Mouse (Mus musculus): ENCODE data around the gene H2-Ob. TPM values are rescaled to one million over a fixed set of nuclear protein-coding genes. Genes with fewer than 3 reads are reported as not detected.
A peak's percentile ranks its signal among the peaks of the same experiment; 100 is the strongest.

Gene H2-Ob
- total RNA-seq (2021), result under 1 TPM; 0.83 to 0.84 TPM

DNA sequence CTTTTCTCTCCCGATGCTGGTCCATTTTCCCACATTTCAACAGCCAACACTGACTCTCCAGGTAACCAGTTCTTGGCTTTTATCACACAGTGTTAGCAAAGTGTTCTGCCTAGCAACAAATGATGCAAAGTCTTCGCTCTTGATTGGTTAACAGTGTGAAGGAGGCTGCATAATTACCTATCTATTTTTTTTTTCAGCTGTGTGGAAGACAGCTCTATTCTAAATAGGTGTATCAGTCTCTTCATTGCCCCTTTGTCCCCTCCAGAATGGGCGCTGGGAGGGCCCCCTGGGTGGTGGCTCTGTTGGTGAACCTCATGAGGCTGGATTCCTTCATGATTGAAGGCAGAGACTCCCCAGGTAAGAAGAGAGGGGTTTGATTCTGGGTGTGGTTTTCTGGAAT is at the start of gene H2-Ob:
Gene H2-Ob (plus strand): TSS at position 198 of the 400 bp plus-strand sequence.
- DNase-seq, result no peak
- intact Hi-C loops (cut with DNase I), result loop anchor here (5.0 kb wide), 3 partner anchors 51 to 161 kb away; partner anchors contain the start of genes Psmb9 and Tap1

DNA sequence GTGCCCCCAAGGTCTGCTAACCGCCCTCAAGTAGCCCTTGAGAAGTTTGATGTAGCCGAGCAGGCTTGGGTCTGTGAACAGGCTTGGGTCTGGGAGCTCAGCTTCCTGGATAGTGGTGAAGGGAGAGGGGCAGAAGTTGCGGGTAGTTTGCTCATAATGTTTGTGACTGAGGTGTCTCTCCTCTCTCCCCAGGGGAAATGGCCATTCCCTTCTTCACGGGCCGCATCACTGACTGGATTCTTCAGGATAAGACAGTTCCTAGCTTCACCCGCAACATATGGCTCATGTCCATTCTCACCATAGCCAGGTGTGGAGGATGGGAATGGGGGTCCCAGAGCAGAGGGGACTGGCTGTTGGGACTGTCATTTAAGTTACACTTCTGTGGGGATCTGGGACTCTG is 49.7 kb upstream of the H2-Ob start:
- intact Hi-C loops (cut with DNase I), result loop anchor here (5.0 kb wide), 1 partner anchor 48 kb away; the partner anchor contains the start of gene H2-Ob

DNA sequence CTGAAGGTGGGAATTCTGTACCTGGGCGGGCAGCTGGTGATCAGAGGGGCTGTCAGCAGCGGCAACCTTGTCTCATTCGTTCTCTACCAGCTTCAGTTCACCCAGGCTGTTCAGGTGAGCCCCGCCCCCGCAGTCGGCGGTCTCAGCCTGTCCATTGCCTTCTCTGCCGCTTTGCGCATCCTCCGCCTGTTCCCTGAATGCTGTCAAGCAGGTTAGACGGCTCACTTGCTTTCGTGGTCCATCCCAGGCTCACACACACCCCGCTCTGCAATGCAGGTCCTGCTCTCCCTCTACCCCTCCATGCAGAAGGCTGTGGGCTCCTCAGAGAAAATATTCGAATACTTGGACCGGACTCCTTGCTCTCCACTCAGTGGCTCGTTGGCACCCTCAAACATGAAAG is 45.9 kb upstream of the H2-Ob start:
- no peak for DNase-seq
- intact Hi-C loops (cut with DNase I), result no loop called here

More for the DNA sequence above, 49.7 kb upstream of the H2-Ob start:
- no peak for DNase-seq

DNA sequence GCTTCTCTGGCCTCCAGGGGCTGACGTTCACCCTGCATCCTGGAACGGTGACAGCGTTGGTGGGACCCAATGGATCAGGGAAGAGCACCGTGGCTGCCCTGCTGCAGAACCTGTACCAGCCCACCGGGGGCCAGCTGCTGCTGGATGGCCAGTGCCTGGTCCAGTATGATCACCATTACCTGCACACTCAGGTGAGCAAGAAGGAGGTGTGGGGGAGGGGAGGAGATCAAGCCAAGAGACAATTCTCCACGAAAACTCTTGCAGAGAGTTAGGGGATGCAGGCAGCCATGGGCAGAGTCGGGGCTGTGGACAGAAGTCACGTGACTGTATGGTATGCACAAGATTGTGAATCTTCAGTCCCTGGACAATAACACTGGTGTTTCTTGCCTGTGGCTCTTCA is 45.2 kb upstream of the H2-Ob start:
- DNase-seq, result no peak
- intact Hi-C loops (cut with DNase I), result no loop called here

DNA sequence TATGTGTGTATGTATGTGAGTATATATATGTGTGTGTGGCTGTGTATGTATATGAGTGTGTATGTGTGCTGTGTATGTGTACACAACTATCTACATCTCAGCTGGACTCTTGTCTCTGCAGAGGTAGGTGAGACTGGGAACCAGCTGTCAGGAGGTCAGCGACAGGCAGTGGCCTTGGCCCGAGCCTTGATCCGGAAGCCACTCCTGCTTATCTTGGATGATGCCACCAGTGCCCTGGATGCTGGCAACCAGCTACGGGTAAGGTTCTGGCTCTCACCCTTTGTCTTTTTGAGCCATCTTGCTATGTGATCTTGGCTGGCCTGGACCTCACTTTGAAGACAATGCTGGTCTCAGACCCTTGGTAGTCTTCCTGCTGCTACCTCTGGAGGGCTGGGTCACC is 44.0 kb upstream of the H2-Ob start:
- no peak for DNase-seq
- intact Hi-C loops (cut with DNase I), result no loop called here

DNA sequence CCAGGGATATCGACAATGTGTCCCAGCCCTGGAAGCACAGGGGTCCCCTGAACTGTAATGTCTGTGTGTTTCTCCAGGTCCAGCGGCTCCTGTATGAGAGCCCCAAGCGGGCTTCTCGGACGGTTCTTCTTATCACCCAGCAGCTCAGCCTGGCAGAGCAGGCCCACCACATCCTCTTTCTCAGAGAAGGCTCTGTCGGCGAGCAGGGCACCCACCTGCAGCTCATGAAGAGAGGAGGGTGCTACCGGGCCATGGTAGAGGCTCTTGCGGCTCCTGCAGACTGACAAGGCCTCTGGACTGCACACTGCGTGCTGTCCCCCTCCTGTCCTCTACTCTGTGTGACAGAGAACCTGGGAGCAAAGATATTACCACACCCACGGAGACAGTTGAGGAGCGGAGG is 42.2 kb upstream of the H2-Ob start:
- DNase-seq, result no peak
- intact Hi-C loops (cut with DNase I), result no loop called here

DNA sequence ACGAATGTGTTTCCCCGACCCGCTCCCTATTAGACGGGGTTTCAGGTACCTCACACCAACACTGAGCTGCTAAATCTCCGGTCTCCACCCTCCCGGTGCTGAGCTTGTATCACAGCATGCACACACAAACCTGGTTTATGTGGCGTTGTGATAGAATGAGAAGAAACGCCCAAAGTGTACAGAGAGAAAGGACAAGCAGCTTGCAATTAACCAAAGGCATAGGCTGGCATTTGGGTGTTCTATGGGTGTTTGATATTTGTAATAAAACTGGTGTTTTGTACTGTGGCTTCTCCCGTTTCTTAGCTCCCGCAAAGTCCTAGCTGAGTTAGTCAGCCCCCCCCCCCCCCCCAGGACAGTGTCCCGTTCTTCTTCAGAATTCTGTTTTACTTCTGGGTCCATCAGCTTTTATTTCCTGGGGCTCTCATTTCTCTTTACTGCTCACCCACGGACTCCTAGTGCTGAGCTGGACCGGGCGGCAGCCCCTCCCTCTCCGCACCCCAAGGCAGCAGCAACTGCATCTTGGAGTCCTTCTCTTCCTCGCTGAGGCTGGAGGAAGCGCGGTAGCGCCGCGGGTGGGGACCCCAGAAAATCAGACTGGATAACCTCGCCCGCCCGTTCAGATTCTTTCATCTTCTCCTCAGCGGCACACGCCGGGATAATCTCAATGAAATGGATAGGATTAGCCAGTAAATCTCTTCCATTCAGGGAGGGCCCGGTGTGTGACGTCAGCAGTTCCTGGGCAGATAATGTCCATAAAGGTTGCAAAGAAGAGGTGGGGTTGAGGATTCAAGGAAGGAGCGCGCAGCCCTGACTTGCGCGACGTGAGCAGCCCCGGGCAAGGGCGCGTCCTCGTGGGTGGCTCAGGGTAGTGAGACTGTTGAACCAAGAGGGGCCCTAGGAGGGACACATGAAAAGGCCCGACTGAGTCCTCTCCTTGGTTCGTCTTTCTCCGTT is 41.5 kb upstream of the H2-Ob start, which contains the start of gene Psmb8:
Gene Psmb8 (plus strand): TSS at position 781 of the 954 bp plus-strand sequence.
- intact Hi-C loops (cut with DNase I), result no loop called here
- DNase-seq, result peak; percentile 89 to 91

DNA sequence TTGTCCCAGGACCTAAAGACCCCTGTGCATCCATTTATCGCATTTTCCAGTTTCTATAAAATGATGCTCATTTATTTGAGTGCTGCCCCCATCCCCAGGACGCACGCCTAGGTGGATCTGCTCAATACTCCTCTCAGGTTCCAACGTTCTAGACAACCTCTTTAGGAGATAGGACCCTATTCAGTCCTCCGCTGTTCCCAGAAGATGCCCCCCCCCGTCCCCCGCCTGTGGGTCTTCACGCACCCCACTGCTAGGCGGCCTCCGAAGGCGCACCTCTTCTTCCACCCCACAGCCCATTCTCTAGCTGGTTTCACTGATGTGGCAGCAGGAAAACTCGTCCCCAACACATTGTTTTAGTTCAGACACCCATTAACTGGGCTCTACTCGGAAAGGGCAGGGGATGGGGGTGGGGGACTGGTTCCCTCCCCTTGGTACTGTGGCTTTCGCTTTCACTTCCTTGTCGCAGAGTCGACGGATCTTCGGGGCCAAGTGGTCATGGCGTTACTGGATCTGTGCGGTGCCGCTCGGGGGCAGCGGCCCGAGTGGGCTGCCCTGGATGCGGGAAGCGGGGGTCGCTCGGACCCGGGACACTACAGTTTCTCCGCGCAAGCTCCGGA is 40.7 kb upstream of the H2-Ob start:
- intact Hi-C loops (cut with DNase I), result loop anchor here (1.0 kb wide), 1 partner anchor 11 kb away; the partner anchor contains the start of genes Psmb9 and Tap1
- peak; percentile 67 to 73 for DNase-seq

DNA sequence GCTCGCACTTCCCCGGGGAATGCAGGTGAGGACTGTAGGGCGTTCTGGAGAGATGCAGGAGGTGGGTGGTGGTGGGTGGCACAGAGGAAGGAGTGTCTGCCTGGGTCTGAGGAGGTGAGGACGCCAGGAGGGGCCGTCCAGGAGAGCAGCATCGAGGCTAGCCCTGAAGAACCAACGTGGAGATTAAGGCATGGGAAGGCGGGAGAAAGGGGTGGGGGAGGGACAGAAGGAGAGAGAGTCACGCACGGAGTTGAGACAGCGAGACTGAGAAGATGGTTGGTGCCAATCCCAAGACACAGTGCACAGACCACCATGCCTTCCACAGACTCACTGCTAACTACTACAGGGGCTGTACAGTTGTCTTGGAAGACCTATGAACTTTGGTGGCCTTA is 40.2 kb upstream of the H2-Ob start:
- DNase-seq, result no peak
- intact Hi-C loops (cut with DNase I), result loop anchor here (1.0 kb wide), 1 partner anchor 11 kb away; the partner anchor contains the start of genes Psmb9 and Tap1

DNA sequence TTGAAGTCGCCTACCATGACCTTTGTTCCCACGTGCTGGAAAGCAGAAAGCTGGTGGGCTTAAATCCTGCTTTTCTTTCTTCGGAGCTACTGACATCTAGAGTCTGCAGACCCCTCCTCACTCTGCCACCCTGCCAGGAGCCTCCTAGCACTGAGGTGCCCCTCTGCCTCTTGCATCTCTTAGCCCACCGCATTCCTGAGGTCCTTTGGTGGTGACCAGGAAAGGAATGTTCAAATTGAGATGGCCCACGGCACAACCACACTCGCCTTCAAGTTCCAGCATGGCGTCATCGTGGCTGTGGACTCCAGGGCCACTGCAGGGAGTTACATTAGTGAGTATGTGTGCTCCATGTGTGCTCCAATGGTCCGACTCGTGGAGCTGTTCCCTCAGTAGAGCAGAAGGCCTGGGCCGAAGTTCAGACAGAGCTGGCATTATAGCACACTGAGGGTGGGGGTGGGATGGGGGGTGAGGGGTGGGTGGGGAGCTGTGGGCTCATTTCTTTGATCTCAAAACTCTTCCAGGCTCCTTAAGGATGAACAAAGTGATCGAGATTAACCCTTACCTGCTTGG is 39.6 kb upstream of the H2-Ob start:
- DNase-seq, result no peak
- intact Hi-C loops (cut with DNase I), result no loop called here

DNA sequence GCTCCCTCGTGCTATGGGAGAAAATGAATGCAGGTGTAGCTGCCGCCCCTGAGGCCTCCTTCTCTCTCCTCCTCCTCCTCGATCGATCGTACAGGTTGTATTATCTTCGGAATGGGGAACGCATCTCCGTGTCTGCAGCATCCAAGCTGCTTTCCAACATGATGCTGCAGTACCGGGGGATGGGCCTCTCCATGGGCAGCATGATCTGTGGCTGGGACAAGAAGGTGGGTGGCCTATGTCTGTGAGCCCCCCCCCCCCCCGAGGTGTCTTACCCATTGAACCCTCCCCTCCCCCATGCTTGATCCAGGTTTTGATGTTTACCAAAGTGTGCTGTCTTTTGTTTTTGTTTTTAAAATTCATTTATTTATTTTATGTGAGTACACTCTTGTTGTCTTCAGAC is 38.7 kb upstream of the H2-Ob start:
- no peak for DNase-seq
- intact Hi-C loops (cut with DNase I), result no loop called here

DNA sequence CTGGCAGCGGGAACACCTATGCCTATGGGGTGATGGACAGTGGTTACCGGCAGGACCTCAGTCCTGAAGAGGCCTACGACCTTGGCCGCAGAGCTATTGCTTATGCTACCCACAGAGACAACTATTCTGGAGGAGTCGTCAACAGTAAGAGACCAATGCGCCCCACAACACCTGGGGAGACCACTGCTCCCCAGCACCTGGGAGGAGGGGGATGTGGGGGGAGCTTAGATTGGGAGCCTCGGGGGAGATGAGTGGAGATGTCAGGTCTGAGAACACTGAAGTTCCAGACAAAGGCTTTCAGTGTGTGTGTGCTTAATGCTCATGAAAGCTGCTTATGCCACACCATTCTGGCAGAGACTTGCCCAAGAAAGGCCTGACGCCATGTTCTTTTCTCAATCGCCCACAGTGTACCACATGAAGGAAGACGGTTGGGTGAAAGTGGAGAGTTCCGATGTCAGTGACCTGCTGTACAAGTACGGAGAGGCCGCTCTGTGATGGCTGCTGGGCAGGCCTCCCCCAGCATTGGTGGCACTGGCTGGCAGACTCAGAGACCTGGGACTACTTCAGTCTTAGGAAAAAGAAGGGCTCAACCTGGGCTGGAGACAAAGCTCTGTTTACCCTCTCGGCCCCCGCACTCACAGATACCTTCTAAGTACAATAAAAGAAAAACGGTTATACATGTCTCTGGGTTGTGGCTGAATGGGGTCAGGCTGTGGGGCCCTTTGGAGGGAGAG is 37.8 kb upstream of the H2-Ob start:
- DNase-seq, result no peak
- intact Hi-C loops (cut with DNase I), result no loop called here

DNA sequence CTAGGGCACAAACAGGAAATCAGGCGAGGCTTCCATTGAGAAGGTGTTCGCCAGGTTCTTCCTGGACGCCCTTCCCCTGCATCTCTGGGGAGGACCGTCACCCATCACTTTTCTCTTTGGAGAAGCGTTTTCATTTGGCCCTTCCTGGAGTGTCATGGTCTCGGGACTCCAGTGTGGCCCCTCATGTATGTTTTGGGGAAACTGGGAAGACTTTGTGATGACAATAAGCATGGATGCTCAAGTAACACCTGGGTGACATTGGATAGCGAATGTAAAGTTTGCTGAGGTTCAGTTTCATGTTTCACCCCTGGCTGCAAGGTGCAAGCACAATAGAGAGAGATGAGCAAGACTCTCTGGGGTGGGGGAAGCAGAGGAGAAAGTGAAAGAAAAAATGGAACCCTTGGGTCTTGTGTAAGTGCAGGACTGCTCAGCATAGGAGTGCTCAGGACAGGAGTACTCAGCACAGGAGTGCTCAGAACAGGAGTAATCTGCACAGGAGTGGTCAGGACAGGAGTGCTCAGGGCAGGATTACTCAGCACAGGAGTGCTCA is 37.1 kb upstream of the H2-Ob start:
- intact Hi-C loops (cut with DNase I), result no loop called here
- no peak for DNase-seq

DNA sequence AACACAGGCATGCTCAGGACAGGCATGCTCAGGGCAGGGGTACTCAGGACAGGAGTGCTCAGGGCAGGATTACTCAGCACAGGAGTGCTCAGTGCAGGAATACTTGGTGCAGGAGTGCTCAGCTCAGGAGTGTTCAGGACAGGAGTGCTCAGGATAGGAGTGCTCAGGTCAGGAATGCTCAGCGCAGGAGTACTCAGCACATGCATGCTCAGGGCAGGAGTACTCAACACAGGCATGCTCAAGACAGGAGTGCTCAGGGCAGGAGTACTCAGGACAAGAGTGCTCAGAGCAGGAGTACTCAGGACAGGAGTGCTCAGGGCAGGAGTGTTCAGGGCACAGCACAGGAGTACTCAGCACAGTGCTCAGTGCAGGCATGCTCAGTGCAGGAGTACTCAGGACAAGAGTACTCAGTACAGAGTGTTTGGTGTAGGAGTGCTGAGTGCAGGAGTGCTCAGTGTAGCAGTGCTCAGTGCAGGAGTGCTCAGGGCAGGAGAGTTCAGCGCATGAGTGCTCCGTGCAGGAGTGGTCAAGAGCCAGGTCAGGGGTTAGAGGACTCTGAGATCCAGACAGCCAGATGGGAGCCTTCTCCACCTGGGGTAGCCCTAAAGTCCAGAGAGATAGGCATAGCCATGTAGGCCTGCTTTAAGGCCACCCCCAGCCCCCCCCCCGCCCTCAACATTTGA is 35.8 kb upstream of the H2-Ob start:
- DNase-seq, result no peak
- intact Hi-C loops (cut with DNase I), result no loop called here

DNA sequence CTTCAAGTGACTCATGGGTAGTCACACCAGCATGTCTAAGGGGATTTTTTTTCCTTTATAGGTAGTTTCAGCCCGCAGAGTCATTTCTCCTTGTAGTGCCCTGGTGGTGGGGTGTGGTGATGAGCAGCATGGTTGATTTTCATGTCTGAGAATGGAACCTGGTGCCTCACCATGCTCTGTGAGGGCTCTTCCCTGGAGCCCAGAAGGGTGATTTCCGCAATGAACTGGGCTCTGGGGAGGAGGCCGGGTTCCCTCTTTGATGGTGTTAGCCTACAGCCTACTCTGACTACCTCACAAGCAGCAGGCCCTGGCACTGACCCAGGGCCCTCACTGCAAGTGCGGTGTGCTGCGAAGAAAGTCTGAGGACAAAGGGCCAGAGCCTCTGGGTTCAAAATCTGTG is 35.3 kb upstream of the H2-Ob start, which contains the start of gene Tap2:
Gene Tap2 (plus strand): TSS at position 84 of the 400 bp plus-strand sequence.
- intact Hi-C loops (cut with DNase I), result no loop called here
- DNase-seq, result no peak

DNA sequence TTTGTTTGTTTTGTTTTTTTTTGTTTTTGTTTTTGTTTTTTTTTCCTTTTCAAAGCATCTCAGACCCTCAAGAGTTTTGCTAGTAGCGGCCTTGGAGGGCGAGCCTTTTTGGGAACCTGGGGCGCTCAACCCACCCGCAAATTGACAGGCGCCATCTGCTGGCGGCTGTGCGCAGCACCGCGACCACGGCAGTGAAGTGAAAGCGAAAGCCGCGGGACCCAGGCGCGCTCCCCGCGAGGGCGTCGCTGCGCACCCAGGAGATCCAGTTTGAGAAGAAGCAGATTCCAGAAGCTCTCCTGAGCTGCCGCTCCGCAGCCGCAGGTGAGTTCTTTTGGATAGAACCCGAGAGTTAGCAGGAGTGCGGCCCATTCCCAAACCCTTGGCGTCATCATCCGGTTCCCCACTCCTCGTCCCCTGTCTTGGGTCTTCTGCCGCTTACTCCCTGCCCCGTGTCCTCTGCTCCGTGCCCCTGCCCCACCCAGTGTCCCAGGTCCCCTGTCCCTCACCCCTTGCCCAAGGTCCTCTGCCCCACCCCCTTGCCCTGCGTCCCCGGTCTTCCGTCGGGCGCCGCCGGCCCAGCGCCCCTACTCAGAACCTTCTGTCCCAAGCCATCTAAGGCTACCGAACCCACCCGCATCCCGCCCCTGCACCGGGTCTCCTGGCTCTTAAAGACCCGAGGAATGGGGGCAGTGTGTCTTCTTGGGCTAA is 34.2 kb upstream of the H2-Ob start:
- intact Hi-C loops (cut with DNase I), result loop anchor here (1.0 to 2.0 kb wide), 3 partner anchors 18 to 34 kb away; partner anchors contain the start of genes Psmb9 and Tap1
- DNase-seq, result peak; percentile 96

DNA sequence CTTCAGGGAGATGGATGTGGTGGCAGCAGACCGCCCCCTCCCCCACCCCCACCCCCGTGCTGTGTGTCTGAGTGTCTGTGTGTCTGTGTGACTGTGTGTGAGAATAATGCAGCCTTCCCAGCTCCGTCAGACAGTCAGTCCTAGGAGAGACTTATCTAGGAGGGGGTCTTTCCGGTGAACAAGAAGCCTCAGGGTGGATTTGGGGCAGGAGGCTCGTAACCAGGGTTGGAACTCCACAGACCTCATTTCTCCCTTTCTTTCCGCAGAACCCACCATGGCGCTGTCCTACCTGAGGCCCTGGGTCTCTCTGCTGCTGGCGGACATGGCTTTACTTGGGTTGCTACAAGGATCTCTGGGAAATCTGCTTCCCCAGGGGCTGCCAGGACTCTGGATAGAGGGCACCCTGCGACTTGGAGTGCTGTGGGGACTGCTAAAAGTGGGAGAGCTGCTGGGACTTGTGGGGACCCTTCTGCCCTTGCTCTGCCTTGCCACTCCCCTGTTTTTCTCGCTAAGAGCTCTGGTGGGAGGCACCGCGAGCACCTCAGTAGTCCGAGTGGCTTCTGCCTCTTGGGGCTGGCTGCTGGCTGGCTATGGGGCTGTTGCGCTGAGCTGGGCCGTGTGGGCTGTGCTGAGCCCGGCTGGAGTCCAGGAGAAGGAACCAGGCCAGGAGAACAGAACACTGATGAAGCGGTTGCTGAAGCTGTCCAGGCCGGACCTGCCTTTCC is 33.5 kb upstream of the H2-Ob start:
- DNase-seq, result peak; percentile 63 to 74
- intact Hi-C loops (cut with DNase I), result loop anchor here (2.0 kb wide), 1 partner anchor 18 kb away; the partner anchor contains the start of genes Psmb9 and Tap1

DNA sequence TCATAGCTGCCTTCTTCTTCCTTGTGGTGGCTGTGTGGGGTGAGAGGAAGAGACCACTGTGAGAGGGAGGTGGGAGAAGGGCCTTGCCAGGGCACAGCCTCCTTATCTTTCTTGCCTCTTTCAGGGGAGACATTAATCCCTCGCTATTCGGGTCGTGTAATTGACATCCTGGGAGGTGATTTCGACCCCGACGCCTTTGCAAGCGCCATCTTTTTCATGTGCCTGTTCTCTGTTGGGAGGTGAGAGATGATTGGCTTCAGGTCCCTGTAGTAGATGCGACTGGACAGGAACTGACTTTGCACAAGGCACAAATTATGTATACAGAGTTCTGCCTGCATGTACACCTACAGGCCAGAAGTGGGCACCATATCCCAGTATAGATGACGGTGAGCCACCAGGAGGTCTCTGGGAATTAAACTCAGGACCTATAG is 32.9 kb upstream of the H2-Ob start:
- DNase-seq, result peak in 1 of 2 experiments; percentile 37
- intact Hi-C loops (cut with DNase I), result loop anchor here (2.0 kb wide), 2 partner anchors 19 to 35 kb away; partner anchors contain the start of genes Psmb9 and Tap1

All from heart, postnatal 36 days (tissue).